Mouse (Mus musculus) kidney, embryonic 15.5 days (tissue): ENCODE data around the gene Krtap28-13. TPM values are rescaled to one million over a fixed set of nuclear protein-coding genes. Genes with fewer than 3 reads are reported as not detected.
A peak's percentile ranks its signal among the peaks of the same experiment; 100 is the strongest.

ENCODE experiments used
- ATAC-seq: fragments of 200-750 bp; cut with Nextera tagmentation; replicated peaks from 2 replicates; pipeline ENCODE4 v1.8.0; 2017; ENCODE audit warnings: moderate TSS enrichment; ENCODE audit not compliant: low FRiP score
- H3K27ac ChIP-seq: fragments of 300-500 bp; sonication (generic); 2 replicates; pipeline ENCODE4 v1.5.1; 2015; ENCODE audit warnings: mild to moderate bottlenecking, inconsistent platforms
- H3K27me3 ChIP-seq: fragments of 300-500 bp; sonication (generic); 2 replicates; pipeline ENCODE4 v1.6.1; 2015; ENCODE audit warnings: inconsistent platforms
- H3K36me3 ChIP-seq: fragments of 300-500 bp; sonication (generic); 2 replicates; pipeline ENCODE4 v1.6.1; 2015; ENCODE audit warnings: inconsistent platforms
- H3K4me1 ChIP-seq: fragments of 300-500 bp; sonication (generic); 2 replicates; pipeline ENCODE4 v1.6.1; 2015; ENCODE audit warnings: inconsistent platforms
- H3K4me2 ChIP-seq: fragments of 300-500 bp; sonication (generic); 2 replicates; pipeline ENCODE4 v1.6.1; 2015; ENCODE audit warnings: moderate library complexity, mild to moderate bottlenecking, inconsistent platforms
- H3K4me3 ChIP-seq: fragments of 300-500 bp; sonication (generic); replicated peaks from 2 replicates; pipeline ENCODE4 v1.5.1; 2015; ENCODE audit warnings: mild to moderate bottlenecking, inconsistent platforms
- H3K9ac ChIP-seq: fragments of 300-500 bp; sonication (generic); 2 replicates; pipeline ENCODE4 v1.6.1; 2015; ENCODE audit warnings: mild to moderate bottlenecking, inconsistent platforms
- H3K9me3 ChIP-seq: fragments of 300-500 bp; sonication (generic); replicated peaks from 2 replicates; pipeline ENCODE4 v1.6.1; 2016; ENCODE audit warnings: inconsistent platforms
- WGBS: fragments of 180-500 bp; shearing (Covaris S2); methylation state at CpG from one replicate; pipeline ENCODE4 v1.1.7; 2015; ENCODE audit warnings: mixed read lengths; 5-methylcytosine and 5-hydroxymethylcytosine counted together
- polyA plus RNA-seq: library from polyadenylated mRNA; unstranded; fragments of >200 nt; fragmentation: Nextera tagmentation; extraction: Ambion mirVana; gene quantifications from 2 replicates; pipeline ENCODE4 v1.2.1, GENCODE M21; 2015

Krtap28-13 gene
- polyA plus RNA-seq, 1 experiment from 2014 or later = not detected

DNA sequence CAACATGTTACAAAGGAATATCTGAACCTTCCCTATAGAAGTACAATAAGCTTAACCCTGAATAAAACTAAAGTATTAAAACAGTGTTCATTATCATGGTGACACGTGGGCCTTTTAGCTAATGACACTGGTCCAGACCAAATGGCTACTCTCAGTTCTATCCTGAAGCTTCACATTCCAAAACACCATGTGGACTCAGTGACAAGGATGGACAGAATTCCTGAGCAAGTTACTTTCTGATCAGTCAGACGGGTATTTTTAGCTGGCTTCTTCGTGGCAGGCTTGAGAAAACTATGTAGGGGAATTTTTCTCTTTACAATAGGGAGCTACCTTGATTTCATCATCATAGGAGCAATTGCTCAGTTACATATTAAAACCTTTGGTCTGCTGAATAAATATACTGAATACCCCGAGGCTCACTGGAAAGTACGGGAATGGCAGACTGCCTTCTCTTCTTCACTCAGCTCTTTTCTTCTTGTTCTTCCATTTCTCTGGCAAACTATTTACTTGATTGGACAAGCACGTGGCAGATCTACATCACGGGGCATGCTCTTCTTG, 38.9 kb downstream of the Krtap28-13 start:
- Histone ChIP-seq H3K27ac (no peak overlapping the region), H3K9me3 (no peaks in the 10 kb centered on the region), H3K4me2 (no peak overlapping the region), H3K4me1 (peaks cover 3% of the 10 kb centered on the region; the same call in 1 of the 2 replicates), H3K4me3 (no peak overlapping the region), H3K9ac (no peak overlapping the region), H3K27me3 (no peaks in the 10 kb centered on the region), H3K36me3 (no peaks in the 10 kb centered on the region)
- 75% methylated on average over 7 of the region's 7 CpGs for WGBS
- no peak for ATAC-seq

DNA sequence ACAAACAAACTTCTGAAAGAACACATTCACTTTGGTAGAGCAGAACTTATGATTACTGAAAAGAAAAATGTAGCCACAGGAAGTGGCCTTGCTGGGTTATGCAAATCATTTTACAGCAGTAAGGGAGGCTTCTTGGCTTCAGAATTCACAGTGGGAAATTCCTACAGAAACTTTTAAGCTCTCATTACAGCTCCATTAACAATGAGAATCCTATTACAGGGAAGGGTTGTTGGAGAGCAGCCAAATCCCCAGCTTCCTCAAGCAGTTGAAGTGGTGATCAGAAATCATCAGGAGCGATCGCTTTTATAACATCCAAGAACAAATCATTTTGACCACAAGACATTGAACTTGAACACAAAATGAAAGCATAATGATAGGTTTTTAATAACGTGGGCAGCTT, 41.2 kb downstream of the Krtap28-13 start:
- Histone ChIP-seq H3K9me3 (no peaks in the 10 kb centered on the region), H3K4me2 (peak overlapping the region; percentile 16; the same call in 1 of the 2 replicates), H3K27ac (peak overlapping the region; percentile 66), H3K36me3 (no peaks in the 10 kb centered on the region), H3K9ac (no peak overlapping the region), H3K27me3 (no peaks in the 10 kb centered on the region), H3K4me1 (peaks cover 3% of the 10 kb centered on the region; the same call in 1 of the 2 replicates), H3K4me3 (no peak overlapping the region)
- WGBS = 25% methylated on average over 3 of the region's 3 CpGs
- ATAC-seq = no peak

DNA sequence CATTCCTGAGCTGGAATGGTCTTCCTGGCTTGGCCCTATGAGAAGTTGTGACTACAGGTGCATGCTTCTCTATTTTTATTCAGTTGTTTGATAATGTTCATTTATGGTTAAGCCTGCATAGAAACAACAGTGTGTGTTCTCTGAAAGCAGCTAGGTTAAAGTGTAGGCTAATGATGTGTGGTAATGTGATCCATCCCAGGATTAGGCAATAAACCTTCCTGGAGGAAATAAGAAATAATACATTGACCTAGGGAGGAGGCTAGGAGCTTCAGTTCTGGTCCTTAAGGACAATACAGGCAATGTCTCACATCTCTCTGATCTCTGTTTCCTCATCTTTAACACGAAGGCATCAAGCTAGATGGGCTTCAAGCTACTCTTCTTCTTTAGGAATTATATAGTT, 44.7 kb downstream of the Krtap28-13 start:
- Histone ChIP-seq H3K36me3 (no peaks in the 10 kb centered on the region), H3K4me2 (no peak overlapping the region), H3K27ac (no peak overlapping the region), H3K9ac (no peak overlapping the region), H3K9me3 (no peaks in the 10 kb centered on the region), H3K4me1 (peaks cover 3% of the 10 kb centered on the region; the same call in 1 of the 2 replicates), H3K27me3 (no peaks in the 10 kb centered on the region), H3K4me3 (no peak overlapping the region)
- 64% methylated on average over 1 of the region's 1 CpGs for WGBS
- ATAC-seq = no peak

DNA sequence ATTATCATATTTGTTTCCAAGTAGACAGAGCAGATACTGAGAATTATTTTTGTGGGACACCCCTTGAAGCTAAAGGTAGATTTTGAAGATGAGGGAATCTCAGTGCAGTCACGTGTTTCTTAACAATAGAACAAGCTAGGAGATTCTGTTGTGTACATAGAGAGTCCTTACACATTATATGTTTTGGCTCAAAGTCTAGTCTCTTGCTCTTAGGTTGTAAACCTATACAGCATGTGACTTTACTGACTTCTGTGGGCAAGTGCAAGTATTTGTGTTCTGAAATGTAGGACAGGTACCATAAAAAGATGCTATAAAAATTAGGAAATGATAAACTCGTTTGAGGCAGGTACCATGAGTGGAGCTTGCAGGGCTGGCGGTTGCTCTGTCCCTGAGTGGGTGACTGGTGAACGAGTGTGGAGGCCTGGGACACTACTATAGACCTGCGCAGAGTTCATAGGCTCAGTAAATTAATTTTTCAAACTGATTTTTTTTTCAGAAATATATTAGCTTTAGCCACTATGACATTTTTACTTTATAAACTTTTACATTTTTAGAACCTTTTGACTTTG, 46.8 kb downstream of the Krtap28-13 start:
- H3K9ac ChIP-seq = no peak overlapping the region
- H3K4me1 ChIP-seq = no peaks in the 10 kb centered on the region
- no peak overlapping the region for H3K4me3 ChIP-seq
- no peak for ATAC-seq
- H3K9me3 ChIP-seq = no peaks in the 10 kb centered on the region
- 80% methylated on average over 5 of the region's 5 CpGs for WGBS
- no peak overlapping the region for H3K27ac ChIP-seq
- H3K4me2 ChIP-seq = no peak overlapping the region
- no peaks in the 10 kb centered on the region for H3K36me3 ChIP-seq
- H3K27me3 ChIP-seq = no peaks in the 10 kb centered on the region

DNA sequence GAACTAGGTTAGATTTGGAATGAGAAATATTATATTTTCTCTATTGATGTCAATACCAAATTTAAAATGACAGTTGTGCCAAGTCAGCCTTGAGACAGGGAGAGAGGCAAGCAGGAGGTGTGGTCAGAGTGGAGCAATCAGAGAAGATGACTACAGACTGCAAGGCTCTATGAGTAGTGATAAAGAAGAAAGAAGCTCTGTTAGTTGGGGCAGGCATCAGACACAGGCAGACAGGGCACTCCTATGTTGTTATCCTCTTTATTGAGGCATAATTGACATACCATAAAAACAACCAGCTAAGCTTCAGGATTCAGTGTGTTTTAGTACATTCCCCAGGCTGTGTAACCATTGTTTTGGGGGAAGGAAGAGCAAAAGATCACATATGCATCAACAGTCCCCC, 50.3 kb downstream of the Krtap28-13 start:
- H3K36me3 ChIP-seq = no peaks in the 10 kb centered on the region
- H3K9me3 ChIP-seq = no peaks in the 10 kb centered on the region
- no peak for ATAC-seq
- no peak overlapping the region for H3K4me3 ChIP-seq
- H3K4me1 ChIP-seq = no peaks in the 10 kb centered on the region
- no peak overlapping the region for H3K27ac ChIP-seq
- no peaks in the 10 kb centered on the region for H3K27me3 ChIP-seq
- no peak overlapping the region for H3K9ac ChIP-seq
- H3K4me2 ChIP-seq = no peak overlapping the region

Other genes starting within 250 kb of the Krtap28-13 start
- 29.7 and 33.0 TPM in 2 replicates for gene Agfg1, start 221.4 kb upstream of the Krtap28-13 start, polyA plus RNA-seq
- gene A030005L19Rik, start 147.6 kb upstream of the Krtap28-13 start, polyA plus RNA-seq = 0.26 and 0.28 TPM in 2 replicates
- not detected in 2 replicates for gene A030014E15Rik, start 136.0 kb upstream of the Krtap28-13 start, polyA plus RNA-seq
- not detected in 2 replicates for gene Gm6217, start 129.5 kb upstream of the Krtap28-13 start, polyA plus RNA-seq
- not detected in 2 replicates for gene A030003K21Rik, start 117.5 kb upstream of the Krtap28-13 start, polyA plus RNA-seq
- not detected in 2 replicates for gene Gm7544, start 104.9 kb upstream of the Krtap28-13 start, polyA plus RNA-seq
- not detected in 2 replicates for gene Gm47955, start 100.6 kb upstream of the Krtap28-13 start, polyA plus RNA-seq
- gene Gm47959, start 60.4 kb upstream of the Krtap28-13 start, polyA plus RNA-seq = not detected in 2 replicates
- 1.1 and 1.2 TPM in 2 replicates for gene Slc19a3, start 22.5 kb upstream of the Krtap28-13 start, polyA plus RNA-seq
- gene Krtap28-10, start 18.4 kb upstream of the Krtap28-13 start, polyA plus RNA-seq = not detected in 2 replicates
- gene Gm47969, start 16.0 kb upstream of the Krtap28-13 start, polyA plus RNA-seq = not detected in 2 replicates
- gene A030005K14Rik, start 1.6 kb upstream of the Krtap28-13 start, polyA plus RNA-seq = not detected in 2 replicates
- 0.56 and 1.2 TPM in 2 replicates for gene Ccl20, start 55.8 kb downstream of the Krtap28-13 start, polyA plus RNA-seq
- gene Daw1, start 98.8 kb downstream of the Krtap28-13 start, polyA plus RNA-seq = 0.33 and 0.38 TPM in 2 replicates